ENCODE assay signal across 8 mouse cellular contexts in the genomic region with DNA sequence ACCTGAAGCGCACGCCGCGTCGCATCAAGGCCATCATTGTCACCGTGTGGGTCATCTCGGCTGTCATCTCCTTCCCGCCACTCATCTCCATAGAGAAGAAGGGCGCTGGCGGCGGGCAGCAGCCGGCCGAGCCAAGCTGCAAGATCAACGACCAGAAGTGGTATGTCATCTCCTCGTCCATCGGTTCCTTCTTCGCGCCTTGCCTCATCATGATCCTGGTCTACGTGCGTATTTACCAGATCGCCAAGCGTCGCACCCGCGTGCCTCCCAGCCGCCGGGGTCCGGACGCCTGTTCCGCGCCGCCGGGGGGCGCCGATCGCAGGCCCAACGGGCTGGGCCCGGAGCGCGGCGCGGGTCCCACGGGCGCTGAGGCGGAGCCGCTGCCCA. TPM values are rescaled to one million over a fixed set of nuclear protein-coding genes. Genes with fewer than 3 reads are reported as not detected.
A peak's percentile ranks its signal among the peaks of the same experiment; 100 is the strongest.
DNase-seq lines count a peak whose midpoint lies in the region; ATAC-seq and TF ChIP-seq lines count a peak whose summit lies in the region.

No protein-coding gene starts in this region.

- TF ChIP-seq CTCF in kidney, postnatal 0 days (IDR thresholded peaks at IDR 0.05; ENCODE audit: low read depth) = no peak

- peak overlapping the region; percentile 18; the same call in 1 of the 2 replicates for H3K9ac ChIP-seq in kidney, postnatal 0 days (ENCODE audit: low read depth, low read length)
- peak overlapping the region; percentile 53 for H3K9ac ChIP-seq in hindbrain, embryonic 11.5 days (ENCODE audit: low read depth, low read length)
- H3K9ac ChIP-seq in midbrain, embryonic 11.5 days (ENCODE audit: low read length) = no peak overlapping the region

- DNase-seq in kidney, postnatal 0 days (ENCODE audit: low spot score) = peak; percentile 3
- no peak for DNase-seq in kidney, adult 11 months
- DNase-seq in embryo, embryonic 11 days = peak; percentile 48
- DNase-seq in hindbrain, embryonic 11.5 days (ENCODE audit: low spot score) = peak; percentile 56
- DNase-seq in midbrain, embryonic 11.5 days (ENCODE audit: low spot score, missing footprints) = peak; percentile 94
- DNase-seq in thymus, postnatal 36 days = no peak
- DNase-seq in spleen, adult 18-20 months = no peak

- H3K4me3 ChIP-seq in kidney, postnatal 0 days (replicated peaks; ENCODE audit: low read depth, low read length) = peak overlapping the region; percentile 49
- H3K4me3 ChIP-seq in hindbrain, embryonic 11.5 days (ENCODE audit: low read depth, low read length) = peak overlapping the region; percentile 56
- peak overlapping the region; percentile 52 for H3K4me3 ChIP-seq in midbrain, embryonic 11.5 days (ENCODE audit: low read depth, low read length)

- peaks cover 17% of the 10 kb centered on the region for H3K4me1 ChIP-seq in kidney, postnatal 0 days (replicated peaks; ENCODE audit: insufficient read depth, low read length)
- peaks cover 6% of the 10 kb centered on the region; the same call in 1 of the 2 replicates for H3K4me1 ChIP-seq in hindbrain, embryonic 11.5 days (replicated peaks; ENCODE audit: control insufficient read depth, insufficient read depth, low read length)
- H3K4me1 ChIP-seq in midbrain, embryonic 11.5 days (ENCODE audit: control insufficient read depth, insufficient read depth, low read length) = peaks cover 23% of the 10 kb centered on the region

- peak overlapping the region; percentile 99 for H3K4me2 ChIP-seq in kidney, postnatal 0 days (ENCODE audit: low read length)
- H3K4me2 ChIP-seq in hindbrain, embryonic 11.5 days (replicated peaks; ENCODE audit: low read depth, low read length) = peak overlapping the region; percentile 100
- peak overlapping the region; percentile 99 for H3K4me2 ChIP-seq in midbrain, embryonic 11.5 days

- no peak overlapping the region for H3K27ac ChIP-seq in kidney, postnatal 0 days
- no peak overlapping the region for H3K27ac ChIP-seq in hindbrain, embryonic 11.5 days (ENCODE audit: low read depth, low read length)
- H3K27ac ChIP-seq in midbrain, embryonic 11.5 days (ENCODE audit: low read depth, low read length) = no peak overlapping the region

- H3K36me3 ChIP-seq in kidney, postnatal 0 days (ENCODE audit: insufficient read depth, low read length) = no peaks in the 10 kb centered on the region
- H3K36me3 ChIP-seq in hindbrain, embryonic 11.5 days (ENCODE audit: control insufficient read depth, insufficient read depth, low read length) = no peaks in the 10 kb centered on the region
- H3K36me3 ChIP-seq in midbrain, embryonic 11.5 days (ENCODE audit: control insufficient read depth, insufficient read depth, low read length) = no peaks in the 10 kb centered on the region

- WGBS in kidney, postnatal 0 days = 1% methylated on average over 46 of the region's 46 CpGs
- under 1% methylated on average over 46 of the region's 46 CpGs for WGBS in hindbrain, embryonic 11.5 days
- 1% methylated on average over 45 of the region's 46 CpGs for WGBS in midbrain, embryonic 11.5 days

- ATAC-seq in kidney, postnatal 0 days (replicated peaks; ENCODE audit: low FRiP score, low read depth) = no peak
- ATAC-seq in hindbrain, embryonic 11.5 days (ENCODE audit: low FRiP score) = no peak
- no peak for ATAC-seq in midbrain, embryonic 11.5 days (ENCODE audit: low FRiP score)
- ATAC-seq in cerebellum, adult (ENCODE audit: insufficient number of reproducible peaks, low FRiP score, low TSS enrichment) = no peak

- H3K27me3 ChIP-seq in kidney, postnatal 0 days (ENCODE audit: insufficient read depth, low read length) = peaks cover 36% of the 10 kb centered on the region
- peaks cover 41% of the 10 kb centered on the region for H3K27me3 ChIP-seq in hindbrain, embryonic 11.5 days (ENCODE audit: control insufficient read depth, insufficient read depth, low read length)
- peaks cover 43% of the 10 kb centered on the region for H3K27me3 ChIP-seq in midbrain, embryonic 11.5 days (ENCODE audit: control insufficient read depth, insufficient read depth, low read length)

- no peaks in the 10 kb centered on the region for H3K9me3 ChIP-seq in kidney, postnatal 0 days (replicated peaks; ENCODE audit: low read length)
- H3K9me3 ChIP-seq in hindbrain, embryonic 11.5 days (ENCODE audit: control insufficient read depth, low read length) = no peaks in the 10 kb centered on the region
- H3K9me3 ChIP-seq in midbrain, embryonic 11.5 days (ENCODE audit: control insufficient read depth, low read length) = no peaks in the 10 kb centered on the region

RNA-seq across cellular contexts. Expression of gene Adra2a, which starts 2.7 kb away (rescaled TPM):
- polyA plus RNA-seq in kidney, postnatal 0 days (2015; fragmentation: Nextera tagmentation; extraction: Ambion mirVana) = 0.87 and 1.0 TPM in 2 replicates
- 1.9 and 2.5 TPM in 2 replicates for polyA plus RNA-seq in hindbrain, embryonic 11.5 days (2014; fragmentation: Nextera tagmentation; extraction: Ambion mirVana)
- 1.3 and 1.4 TPM in 2 replicates for polyA plus RNA-seq in midbrain, embryonic 11.5 days (2014; fragmentation: Nextera tagmentation; extraction: Ambion mirVana)

Comparison
In these comparisons a context has a peak if more than half of its experiments do, and no peak if none do; other contexts are left out.
1. DNase-seq: peak in kidney, postnatal 0 days (single experiment), embryo, embryonic 11 days (single experiment), hindbrain, embryonic 11.5 days (single experiment) and midbrain, embryonic 11.5 days (single experiment); none in kidney, adult 11 months (single experiment), thymus, postnatal 36 days (0 of 2) and spleen, adult 18-20 months (0 of 2).
2. Peak in every context shown above with its lines, with median percentiles within 50 percentile points of each other: H3K4me2 ChIP-seq and H3K4me3 ChIP-seq.